Mouse (Mus musculus) lung, postnatal 0 days (tissue): Measurements from ENCODE around the gene Dhx9.

Source experiments
- CTCF ChIP-seq: IDR thresholded peaks from 2 replicates; pipeline ENCODE4 v1.5.1; 2016; ENCODE audit warnings: antibody characterized with exemption, mild to moderate bottlenecking
- EP300 ChIP-seq: IDR thresholded peaks from 2 replicates; pipeline ENCODE4 v1.6.1; 2016; ENCODE audit warnings: antibody characterized with exemption, mild to moderate bottlenecking, control low read depth

DNA sequence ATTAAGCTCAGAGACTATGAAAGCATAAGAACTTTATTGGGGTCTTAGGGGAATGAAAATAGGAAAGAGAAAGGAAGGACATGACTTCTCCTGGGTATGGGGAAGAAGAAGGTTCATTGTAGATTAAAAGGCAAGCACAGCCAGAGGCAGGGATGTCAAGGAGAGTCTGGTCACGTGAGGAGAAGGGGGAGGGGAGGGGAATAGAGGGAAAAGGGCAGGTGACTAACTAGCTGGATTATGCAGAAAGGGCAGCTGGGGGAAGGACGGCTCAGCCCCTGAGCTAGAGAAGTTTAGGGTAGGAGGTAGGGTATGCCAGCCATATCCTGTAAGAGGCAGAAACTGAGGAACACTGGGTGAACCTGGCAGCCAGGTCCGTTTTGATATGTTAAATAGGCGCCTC is 5.9 kb upstream of the Dhx9 start:
- TF ChIP-seq CTCF (no peak), EP300 (no peak)
